Mouse (Mus musculus): ENCODE data around the gene Pygb. TPM values are rescaled to one million over a fixed set of nuclear protein-coding genes. Genes with fewer than 3 reads are reported as not detected.

Gene Pygb
- polyA plus RNA-seq, 1 experiment = 45.4 TPM

GRCm38 (mm10) chr2:150749283-150749682, 37.3 kb upstream of the Pygb start:
- H3K9ac ChIP-seq (ENCODE audit: low read depth, poor library complexity, severe bottlenecking) = peak overlapping the region; percentile 74
- 0 out of 2 replicates have a peak, but pooled peaks cover 1% of the 10 kb centered on the region for H3K36me3 ChIP-seq (ENCODE audit: control insufficient read depth, insufficient read depth, low read length, poor library complexity, severe bottlenecking)
- H3K27ac ChIP-seq (ENCODE audit: insufficient read depth, low read length) = no peak overlapping the region
- no peak for TF ChIP-seq CTCF (IDR thresholded peaks at IDR 0.05; ENCODE audit: low read depth, low read length)
- TF ChIP-seq POLR2A (IDR thresholded peaks at IDR 0.05; ENCODE audit: insufficient read depth, low read length) = no peak
- TF ChIP-seq EP300 (IDR thresholded peaks at IDR 0.05; ENCODE audit: insufficient read depth, low read depth, low read length) = no peak
- H3K4me1 ChIP-seq (ENCODE audit: control insufficient read depth, insufficient read depth, low read length) = no peaks in the 10 kb centered on the region
- H3K4me3 ChIP-seq (ENCODE audit: low read depth, low read length) = peak overlapping the region; percentile 82
- no peaks in the 10 kb centered on the region for H3K9me3 ChIP-seq (replicated peaks; ENCODE audit: control insufficient read depth, insufficient read depth, low read length, poor library complexity, severe bottlenecking)
- H3K27me3 ChIP-seq (ENCODE audit: control insufficient read depth, insufficient read depth, low read length, poor library complexity, severe bottlenecking) = no peaks in the 10 kb centered on the region

DNA sequence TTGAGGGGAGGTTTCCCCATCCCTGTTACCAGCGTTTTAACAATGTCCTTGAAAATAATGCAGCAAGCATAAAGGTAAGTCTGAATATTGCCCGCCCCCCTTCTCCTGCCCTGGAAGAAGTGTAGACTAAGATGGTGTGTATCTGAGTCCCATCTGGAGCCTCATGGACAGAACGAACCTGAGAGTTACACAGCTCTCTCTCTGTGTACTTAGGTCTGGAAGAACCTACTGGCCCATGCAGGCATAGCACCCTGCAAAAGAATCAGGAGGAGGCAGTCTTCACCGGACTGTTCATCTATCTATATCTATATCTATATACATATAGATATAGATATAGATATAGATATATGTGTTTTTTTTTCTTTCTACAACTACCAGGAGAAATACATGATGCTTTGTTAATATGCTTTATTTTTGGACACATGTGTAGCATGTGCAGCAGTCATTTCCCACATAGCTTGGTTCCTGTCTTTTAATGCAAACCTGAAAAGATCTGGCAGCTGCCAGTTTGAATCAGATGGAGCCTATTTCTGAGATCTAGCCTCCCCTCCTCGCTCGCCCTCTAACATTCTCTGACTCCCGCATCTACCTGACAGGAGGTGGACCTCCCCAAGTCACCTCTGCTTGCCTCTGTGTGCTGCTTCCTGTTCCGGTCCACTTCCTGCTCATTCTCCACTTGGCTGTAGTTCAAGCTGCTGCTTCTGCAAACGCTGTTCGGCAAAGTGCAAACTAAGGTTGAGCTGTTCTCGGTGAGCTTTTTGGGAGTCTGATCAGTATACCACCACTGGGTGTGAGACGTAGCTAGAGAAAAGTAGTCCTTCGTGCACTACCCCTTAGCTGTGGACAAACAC, 36.2 kb upstream of the Pygb start:
- H3K9me3 ChIP-seq (replicated peaks; ENCODE audit: control insufficient read depth, insufficient read depth, low read length, poor library complexity, severe bottlenecking) = no peaks in the 10 kb centered on the region
- H3K27me3 ChIP-seq (ENCODE audit: control insufficient read depth, insufficient read depth, low read length, poor library complexity, severe bottlenecking) = no peaks in the 10 kb centered on the region
- no peaks in the 10 kb centered on the region for H3K4me1 ChIP-seq (ENCODE audit: control insufficient read depth, insufficient read depth, low read length)
- H3K4me3 ChIP-seq (ENCODE audit: low read depth, low read length) = no peak overlapping the region
- H3K9ac ChIP-seq (ENCODE audit: low read depth, poor library complexity, severe bottlenecking) = peak overlapping the region; percentile 74
- H3K27ac ChIP-seq (ENCODE audit: insufficient read depth, low read length) = no peak overlapping the region
- TF ChIP-seq POLR2A (IDR thresholded peaks at IDR 0.05; ENCODE audit: insufficient read depth, low read length) (no peak), CTCF (IDR thresholded peaks at IDR 0.05; ENCODE audit: low read depth, low read length) (no peak), EP300 (IDR thresholded peaks at IDR 0.05; ENCODE audit: insufficient read depth, low read depth, low read length) (no peak)
- H3K36me3 ChIP-seq (ENCODE audit: control insufficient read depth, insufficient read depth, low read length, poor library complexity, severe bottlenecking) = 0 out of 2 replicates have a peak, but pooled peaks cover 2% of the 10 kb centered on the region

DNA sequence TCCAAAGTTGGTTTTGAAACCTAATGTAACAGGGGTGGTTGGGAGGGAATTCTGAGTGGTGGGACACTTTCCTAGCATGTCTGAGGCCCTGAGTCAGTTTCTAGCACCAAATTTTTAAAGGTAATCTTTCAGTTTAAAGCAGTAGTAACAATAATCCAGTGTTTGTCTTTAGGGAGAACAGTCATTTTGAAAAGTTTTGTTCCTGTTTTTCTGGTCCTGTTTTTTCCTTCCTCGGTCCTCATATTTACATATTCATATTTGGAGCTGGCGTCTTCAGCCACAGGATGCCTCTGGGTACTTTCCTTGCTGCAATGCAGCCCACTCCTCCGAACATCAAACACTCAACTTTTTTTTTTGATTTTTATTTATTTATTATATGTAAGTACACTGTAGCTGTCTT, 31.5 kb upstream of the Pygb start:
- H3K9ac ChIP-seq (ENCODE audit: low read depth, poor library complexity, severe bottlenecking) = no peak overlapping the region
- H3K4me1 ChIP-seq (ENCODE audit: control insufficient read depth, insufficient read depth, low read length) = no peaks in the 10 kb centered on the region
- TF ChIP-seq EP300 (IDR thresholded peaks at IDR 0.05; ENCODE audit: insufficient read depth, low read depth, low read length) (no peak), CTCF (IDR thresholded peaks at IDR 0.05; ENCODE audit: low read depth, low read length) (no peak), POLR2A (IDR thresholded peaks at IDR 0.05; ENCODE audit: insufficient read depth, low read length) (no peak)
- no peaks in the 10 kb centered on the region for H3K9me3 ChIP-seq (replicated peaks; ENCODE audit: control insufficient read depth, insufficient read depth, low read length, poor library complexity, severe bottlenecking)
- peaks cover 9% of the 10 kb centered on the region; the same call in 1 of the 2 replicates for H3K36me3 ChIP-seq (ENCODE audit: control insufficient read depth, insufficient read depth, low read length, poor library complexity, severe bottlenecking)
- H3K4me3 ChIP-seq (ENCODE audit: low read depth, low read length) = no peak overlapping the region
- no peaks in the 10 kb centered on the region for H3K27me3 ChIP-seq (ENCODE audit: control insufficient read depth, insufficient read depth, low read length, poor library complexity, severe bottlenecking)
- no peak overlapping the region for H3K27ac ChIP-seq (ENCODE audit: insufficient read depth, low read length)

GRCm38 (mm10) chr2:150761476-150761875, 25.1 kb upstream of the Pygb start:
- no peaks in the 10 kb centered on the region for H3K4me1 ChIP-seq (ENCODE audit: control insufficient read depth, insufficient read depth, low read length)
- H3K9ac ChIP-seq (ENCODE audit: low read depth, poor library complexity, severe bottlenecking) = no peak overlapping the region
- H3K27me3 ChIP-seq (ENCODE audit: control insufficient read depth, insufficient read depth, low read length, poor library complexity, severe bottlenecking) = no peaks in the 10 kb centered on the region
- no peak overlapping the region for H3K4me3 ChIP-seq (ENCODE audit: low read depth, low read length)
- H3K9me3 ChIP-seq (replicated peaks; ENCODE audit: control insufficient read depth, insufficient read depth, low read length, poor library complexity, severe bottlenecking) = no peaks in the 10 kb centered on the region
- peak; percentile 64 for TF ChIP-seq CTCF (IDR thresholded peaks at IDR 0.05; ENCODE audit: low read depth, low read length)
- TF ChIP-seq POLR2A (IDR thresholded peaks at IDR 0.05; ENCODE audit: insufficient read depth, low read length) = no peak
- TF ChIP-seq EP300 (IDR thresholded peaks at IDR 0.05; ENCODE audit: insufficient read depth, low read depth, low read length) = no peak
- 0 out of 2 replicates have a peak, but pooled peaks cover 3% of the 10 kb centered on the region for H3K36me3 ChIP-seq (ENCODE audit: control insufficient read depth, insufficient read depth, low read length, poor library complexity, severe bottlenecking)
- H3K27ac ChIP-seq (ENCODE audit: insufficient read depth, low read length) = no peak overlapping the region

- Histone ChIP-seq H3K36me3 (ENCODE audit: control insufficient read depth, insufficient read depth, low read length, poor library complexity, severe bottlenecking) (no peaks in the 10 kb centered on the region; the same call in 1 of the 2 replicates), H3K4me3 (ENCODE audit: low read depth, low read length) (no peak overlapping the region), H3K9me3 (replicated peaks; ENCODE audit: control insufficient read depth, insufficient read depth, low read length, poor library complexity, severe bottlenecking) (no peaks in the 10 kb centered on the region), H3K9ac (ENCODE audit: low read depth, poor library complexity, severe bottlenecking) (no peak overlapping the region), H3K27me3 (ENCODE audit: control insufficient read depth, insufficient read depth, low read length, poor library complexity, severe bottlenecking) (no peaks in the 10 kb centered on the region), H3K4me1 (ENCODE audit: control insufficient read depth, insufficient read depth, low read length) (no peaks in the 10 kb centered on the region), H3K27ac (ENCODE audit: insufficient read depth, low read length) (no peak overlapping the region)
- no peak for TF ChIP-seq POLR2A (IDR thresholded peaks at IDR 0.05; ENCODE audit: insufficient read depth, low read length)
- no peak for TF ChIP-seq CTCF (IDR thresholded peaks at IDR 0.05; ENCODE audit: low read depth, low read length)
- TF ChIP-seq EP300 (IDR thresholded peaks at IDR 0.05; ENCODE audit: insufficient read depth, low read depth, low read length) = no peak
These were observed 20.9 kb upstream of the Pygb start for GRCm38 (mm10) chr2:150765619-150766018.

All from ES-Bruce4 (cell line).